Mouse (Mus musculus) spleen, postnatal 10 days (tissue): ENCODE results near the gene F8a.
"Not testable (repeated sequence)": the region's sequence is repeated elsewhere in the genome, so short reads cannot be mapped to it uniquely, and the experiment has no call there.

Experiments
- DNase-seq, 2 experiments: peaks; one replicate each; pipeline ENCODE4 v3.0.0; 2021 to 2022; ENCODE audit warnings: low spot score in 2 of 2

F8a gene

GRCm38 (mm10) chrX:73227914-73228605, at the start of gene F8a:
TSS of gene F8a (plus strand) at chrX:73228291.
- peak; percentile 57 to 75 for DNase-seq

- not testable (repeated sequence) for DNase-seq
Measured at GRCm38 (mm10) chrX:73191934-73192333, 36.2 kb upstream of the F8a start, which contains the start of gene Xlr3b. TSS of gene Xlr3b (plus strand) at chrX:73192207.

- not testable (repeated sequence) for DNase-seq
Measured at GRCm38 (mm10) chrX:73213819-73214564, 14.1 kb upstream of the F8a start, which contains the start of gene Xlr4b. TSS of gene Xlr4b (plus strand) at chrX:73214333.

- no peak for DNase-seq
Measured at GRCm38 (mm10) chrX:73225365-73225764, 2.7 kb upstream of the F8a start.

GRCm38 (mm10) chrX:73228606-73229214, 619 bp downstream of the F8a start:
- peak; percentile 33 to 61 for DNase-seq

GRCm38 (mm10) chrX:73229288-73229687, 1.2 kb downstream of the F8a start:
- no peak for DNase-seq

- not testable (repeated sequence) for DNase-seq
Measured at GRCm38 (mm10) chrX:73242821-73243325, 14.8 kb downstream of the F8a start, which contains the start of gene Xlr4c. TSS of gene Xlr4c (minus strand) at chrX:73243130.

GRCm38 (mm10) chrX:73262428-73262827, 34.3 kb downstream of the F8a start:
- DNase-seq = not testable (repeated sequence)

- DNase-seq = not testable (repeated sequence)
Measured at GRCm38 (mm10) chrX:73265270-73265669, 37.2 kb downstream of the F8a start, which contains the start of gene Xlr3c. TSS of gene Xlr3c (minus strand) at chrX:73265390.
